Mouse (Mus musculus): ENCODE measurements around the gene Cep104. TPM values are rescaled to one million over a fixed set of nuclear protein-coding genes. Genes with fewer than 3 reads are reported as not detected.
A peak's percentile ranks its signal among the peaks of the same experiment; 100 is the strongest.

Gene Cep104
- total RNA-seq, 2 experiments from 2014 or later = 15.7 to 15.9 TPM

GRCm38 (mm10) chr4:153980470-153980869, 5.5 kb downstream of the Cep104 start:
- no peak for DNase-seq (ENCODE audit: low spot score in 2 of 2)

GRCm38 (mm10) chr4:153992715-153993114, 17.7 kb downstream of the Cep104 start:
- no peak for DNase-seq (ENCODE audit: low spot score in 2 of 2)

DNA sequence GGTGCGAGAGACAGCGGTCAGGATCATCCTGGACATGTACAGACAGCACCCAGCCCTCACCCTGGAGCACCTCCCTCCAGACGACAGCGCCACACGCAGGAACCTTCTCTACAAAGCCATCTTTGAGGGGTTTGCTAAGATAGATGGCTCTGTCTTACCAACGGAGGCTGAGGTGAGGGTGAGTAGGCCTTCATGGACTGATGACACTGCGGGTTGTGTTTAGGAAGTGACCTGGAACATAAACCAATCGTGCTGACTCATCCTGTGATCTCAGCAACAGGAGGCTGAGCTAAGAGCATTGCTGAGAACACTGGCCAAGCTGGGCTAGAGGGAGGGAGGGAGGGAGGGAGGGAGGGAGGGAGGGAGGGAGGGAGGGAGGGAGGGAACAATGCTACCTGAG, 18.5 kb downstream of the Cep104 start:
- DNase-seq (ENCODE audit: low spot score in 2 of 2) = no peak

- no peak for DNase-seq (ENCODE audit: low spot score in 2 of 2)
Measured at GRCm38 (mm10) chr4:154005488-154005887, 30.5 kb downstream of the Cep104 start.

DNA sequence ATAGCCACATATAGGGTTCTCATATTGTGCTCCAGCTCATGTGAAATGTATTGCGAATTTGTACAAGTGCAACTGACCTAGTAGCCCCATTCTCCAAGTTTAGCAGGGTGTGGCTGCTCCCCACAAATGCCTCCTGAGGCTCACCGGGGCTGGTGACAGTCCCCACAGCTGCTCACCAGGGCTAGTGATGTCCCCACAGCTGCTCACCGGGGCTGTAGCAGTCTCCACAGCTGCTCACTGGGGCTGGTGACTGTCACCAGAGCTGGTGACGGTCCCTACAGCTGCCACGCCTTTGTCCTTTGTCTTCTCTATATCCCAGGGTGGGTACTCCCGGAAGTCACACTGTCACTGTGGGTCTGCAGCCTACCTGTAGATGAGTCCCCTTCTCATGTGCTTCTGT, 31.3 kb downstream of the Cep104 start:
- no peak for DNase-seq (ENCODE audit: low spot score in 2 of 2)

GRCm38 (mm10) chr4:154007759-154008158, 32.8 kb downstream of the Cep104 start:
- DNase-seq (ENCODE audit: low spot score in 2 of 2) = no peak

DNA sequence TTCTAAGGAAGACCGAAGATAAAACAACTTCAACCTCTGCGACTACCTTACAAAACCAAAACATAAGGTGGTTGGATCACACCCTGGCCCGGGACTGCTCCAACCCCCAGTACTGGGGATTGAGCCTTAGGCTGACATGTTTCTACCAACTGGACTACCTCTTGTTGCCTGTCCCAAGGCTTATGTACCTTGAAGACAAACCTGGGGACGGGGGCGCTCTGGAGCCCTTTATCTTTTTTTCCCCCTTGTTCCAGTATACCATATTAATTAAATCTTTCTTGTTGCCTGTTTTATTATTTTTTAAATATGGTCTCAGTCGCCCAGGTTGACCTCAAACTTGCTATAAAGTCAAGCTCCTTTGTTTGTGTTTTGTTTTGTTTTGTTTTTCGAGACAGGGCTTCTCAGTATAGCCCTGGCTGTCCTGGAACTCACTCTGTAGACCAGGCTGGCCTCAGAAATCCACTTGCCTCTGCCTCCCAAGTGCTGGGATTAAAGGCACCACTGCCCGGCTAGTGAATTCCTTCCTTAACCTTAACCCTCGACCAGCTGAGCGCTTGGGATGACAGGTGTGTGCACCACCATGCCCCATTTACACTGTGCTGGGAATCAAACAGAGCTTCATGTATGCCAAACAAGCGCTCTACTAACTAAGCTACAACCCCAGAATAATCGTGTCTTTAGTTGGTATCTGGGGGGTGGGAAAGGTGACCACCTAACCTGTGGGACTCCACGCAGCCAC, 36.1 kb downstream of the Cep104 start:
- no peak for DNase-seq (ENCODE audit: low spot score in 2 of 2)

DNA sequence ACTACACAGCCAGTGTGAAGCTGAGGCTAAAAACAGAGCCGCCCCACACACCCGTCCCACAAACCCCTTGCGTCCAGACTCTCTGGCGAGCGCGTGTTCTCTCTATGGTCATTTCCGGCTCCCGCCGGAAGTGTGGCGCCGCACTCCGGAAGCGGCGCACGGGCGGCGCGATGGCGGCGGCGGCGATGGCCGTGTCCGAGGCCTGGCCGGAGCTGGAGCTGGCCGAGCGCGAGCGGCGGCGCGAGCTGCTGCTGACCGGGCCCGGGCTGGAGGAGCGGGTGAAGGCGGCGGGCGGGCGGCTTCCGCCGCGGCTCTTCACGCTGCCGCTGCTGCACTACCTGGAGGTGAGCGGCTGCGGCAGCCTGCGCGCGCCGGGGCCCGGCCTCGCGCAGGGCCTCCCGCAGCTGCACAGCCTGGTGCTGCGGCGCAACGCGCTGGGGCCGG, 36.7 kb downstream of the Cep104 start, which contains the start of gene Lrrc47:
Gene Lrrc47, plus strand, starts transcription at position 86 of the 444 bp plus-strand sequence.
- DNase-seq (ENCODE audit: low spot score in 2 of 2) = peak; percentile 53 to 83

DNA sequence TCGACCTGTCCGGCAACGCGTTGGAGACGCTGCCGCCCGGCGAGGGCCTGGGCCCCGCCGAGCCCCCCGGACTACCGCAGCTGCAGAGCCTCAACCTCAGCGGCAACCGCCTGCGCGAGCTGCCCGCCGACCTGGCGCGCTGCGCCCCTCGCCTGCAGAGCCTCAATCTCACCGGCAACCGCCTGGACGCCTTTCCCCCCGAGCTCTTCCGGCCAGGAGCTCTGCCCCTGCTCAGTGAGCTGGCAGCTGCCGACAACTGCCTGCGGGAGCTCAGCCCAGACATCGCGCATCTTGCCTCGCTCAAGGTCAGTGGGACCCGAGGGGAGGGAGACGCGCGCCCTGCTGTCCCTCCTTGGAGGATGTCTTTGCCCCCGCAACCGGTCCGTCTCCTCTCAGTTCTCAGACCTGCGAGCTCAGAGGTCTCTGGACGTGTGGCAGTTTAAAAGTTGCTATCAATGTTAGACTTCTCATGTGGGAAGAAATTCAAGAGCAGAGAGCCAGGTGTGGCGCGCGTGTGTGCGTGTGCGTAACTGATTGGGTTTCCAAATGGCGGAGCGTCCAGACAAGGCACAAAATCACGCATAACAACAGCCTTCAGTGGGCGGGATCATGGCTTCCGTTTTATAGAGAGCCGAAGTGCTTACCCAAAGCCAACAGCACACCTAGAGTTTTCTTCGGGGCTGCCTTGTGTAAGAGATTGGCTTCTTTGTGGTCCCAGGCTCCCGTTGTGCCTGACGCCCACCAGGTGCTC, 37.3 kb downstream of the Cep104 start:
- peak in 1 of 2 experiments; percentile 39 for DNase-seq (ENCODE audit: low spot score in 2 of 2)

DNA sequence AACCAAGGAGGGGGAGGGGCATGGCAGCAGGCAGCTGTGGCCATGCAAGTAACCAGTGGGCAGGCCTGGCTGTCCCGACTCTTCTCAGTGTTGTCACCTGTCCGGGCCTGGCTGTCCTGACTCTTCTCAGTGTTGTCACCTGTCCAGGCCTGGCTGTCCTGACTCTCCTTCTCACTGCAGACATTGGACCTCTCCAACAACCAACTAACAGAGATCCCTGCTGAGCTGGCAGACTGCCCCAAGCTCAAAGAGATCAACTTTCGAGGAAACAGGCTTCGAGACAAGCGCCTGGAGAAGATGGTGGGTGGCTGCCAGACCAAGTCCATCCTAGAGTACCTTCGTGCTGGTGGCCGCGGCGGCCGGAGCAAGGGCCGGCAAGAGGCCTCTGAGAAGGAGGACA, 40.5 kb downstream of the Cep104 start:
- DNase-seq (ENCODE audit: low spot score in 2 of 2) = no peak

- peak in 1 of 2 experiments; percentile 38 for DNase-seq (ENCODE audit: low spot score in 2 of 2)
Measured at GRCm38 (mm10) chr4:154019571-154019970, 44.6 kb downstream of the Cep104 start.

GRCm38 (mm10) chr4:154021432-154021831, 46.4 kb downstream of the Cep104 start:
- no peak for DNase-seq (ENCODE audit: low spot score in 2 of 2)

DNA sequence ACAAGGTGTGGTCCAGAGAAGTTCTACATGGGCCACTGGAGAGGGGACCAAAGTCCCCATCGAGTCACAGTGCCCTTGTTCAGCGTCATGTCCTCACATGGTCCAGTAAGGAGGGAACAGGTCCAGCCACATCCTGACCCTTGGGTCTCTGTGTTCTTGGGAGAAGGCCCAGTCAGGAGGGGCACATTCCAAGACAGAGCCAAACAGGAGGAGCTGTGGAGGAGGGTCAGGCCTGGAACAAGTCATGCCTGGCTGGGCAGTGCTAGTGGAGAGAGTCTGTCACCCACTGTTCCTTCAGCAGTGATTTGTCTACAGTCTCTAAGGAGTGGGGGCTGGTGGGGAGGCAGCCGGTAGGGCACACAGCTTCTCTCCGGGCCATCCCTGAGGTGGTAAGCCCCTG, 47.4 kb downstream of the Cep104 start:
- DNase-seq (ENCODE audit: low spot score in 2 of 2) = no peak

DNA sequence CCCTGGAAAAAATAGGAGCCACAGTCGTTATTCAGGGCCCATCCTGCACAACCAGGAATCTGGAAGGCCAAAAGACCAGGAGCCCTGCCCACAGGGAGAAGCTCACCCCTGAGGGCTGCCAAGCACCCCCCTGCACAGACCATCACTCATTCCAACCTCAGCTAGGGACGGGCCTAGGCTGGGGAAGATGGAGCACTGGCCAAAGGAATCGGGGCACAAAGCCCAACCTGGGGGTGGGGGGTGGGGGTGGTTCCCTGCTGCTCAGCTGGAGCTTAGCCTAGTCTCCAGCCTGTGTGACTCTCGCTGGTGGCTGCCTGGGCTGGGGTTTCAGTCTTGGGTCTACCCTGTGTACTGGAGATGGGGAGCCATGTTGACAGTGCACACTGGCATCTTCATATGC, 47.9 kb downstream of the Cep104 start:
- DNase-seq (ENCODE audit: low spot score in 2 of 2) = no peak

DNA sequence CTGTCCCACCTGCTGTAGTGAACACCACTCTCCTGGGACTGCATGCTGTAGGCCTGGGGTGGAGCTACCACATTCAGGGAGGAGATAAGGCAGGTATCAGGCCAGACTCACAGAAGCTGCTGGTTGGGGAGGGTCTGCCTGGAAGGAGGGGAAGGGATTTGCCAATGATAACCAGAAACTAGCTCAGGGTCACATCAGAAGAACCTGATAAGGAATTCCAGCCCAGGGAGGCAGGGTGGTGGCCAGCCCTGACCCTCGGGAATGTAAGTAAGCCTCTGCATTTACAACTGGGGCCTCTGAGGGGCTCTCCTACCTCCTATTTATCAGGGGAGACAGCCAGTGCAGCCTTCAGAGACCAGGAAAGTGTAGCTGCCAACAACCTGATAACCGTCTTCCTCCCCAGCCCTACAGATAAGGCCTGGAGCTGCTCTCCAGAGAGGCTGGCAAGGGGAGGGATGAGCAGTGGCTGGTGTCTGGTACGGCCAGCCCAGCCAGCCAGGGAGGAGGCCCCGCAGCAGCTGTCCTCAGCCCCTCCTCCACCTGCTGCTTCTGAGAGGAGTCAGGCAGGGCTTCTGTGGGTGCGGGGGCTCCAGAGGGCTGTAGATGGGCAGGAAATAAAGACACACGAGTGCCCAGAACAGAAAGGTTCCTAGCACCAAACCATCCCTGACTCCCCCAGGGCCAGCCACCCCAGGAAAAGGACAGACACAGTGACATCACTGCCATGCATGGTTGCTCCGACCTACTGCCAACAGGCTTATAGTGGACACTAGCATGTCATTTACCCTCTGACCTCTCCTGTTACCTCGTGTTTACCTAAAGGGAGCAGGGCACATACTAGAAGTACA, 49.0 kb downstream of the Cep104 start:
- DNase-seq (ENCODE audit: low spot score in 2 of 2) = no peak

DNA sequence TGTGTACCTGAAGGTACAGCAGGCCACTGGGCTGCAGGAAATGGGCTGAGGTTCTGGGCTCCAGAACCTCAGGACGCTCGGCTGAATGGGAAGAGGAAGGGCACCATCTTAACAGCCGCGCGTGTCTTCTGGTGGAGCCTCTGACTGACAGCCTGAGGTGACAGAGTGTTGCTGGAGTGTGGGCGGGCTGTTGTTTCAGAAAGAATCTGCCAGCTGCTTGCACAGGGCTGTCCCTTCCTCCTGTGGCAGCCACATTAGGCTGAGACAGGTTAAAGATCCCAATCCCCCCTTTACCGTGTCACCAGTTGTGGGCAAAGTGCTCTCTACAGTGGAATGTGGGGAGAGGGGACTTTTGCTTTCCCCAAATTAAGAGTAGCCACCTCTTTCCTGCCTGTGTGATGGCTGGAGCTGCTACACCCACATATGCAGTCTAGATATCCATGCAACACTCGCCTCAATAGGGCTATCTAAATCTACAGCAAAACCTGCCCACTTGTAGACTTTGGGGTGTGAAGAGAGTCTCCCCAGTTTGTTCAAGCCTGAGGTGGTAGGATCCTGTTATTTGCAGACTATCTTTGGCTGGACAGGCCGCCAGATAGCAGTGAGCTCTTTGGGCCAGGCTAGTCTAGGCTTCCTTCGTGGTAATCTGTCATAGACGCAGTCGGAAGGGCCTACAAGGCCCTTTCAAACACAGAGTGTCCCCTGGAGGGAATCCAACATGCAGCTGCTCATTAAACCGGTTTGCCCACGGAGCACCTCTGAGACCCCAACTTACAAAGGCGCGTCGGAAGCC, 49.9 kb downstream of the Cep104 start:
- no peak for DNase-seq (ENCODE audit: low spot score in 2 of 2)

GRCm38 (mm10) chr4:154025641-154026440, 50.8 kb downstream of the Cep104 start, which contains the start of gene Smim1:
Gene Smim1 (minus strand): TSS chr4:154026230.
- DNase-seq (ENCODE audit: low spot score in 2 of 2) = peak; percentile 55 to 81

GRCm38 (mm10) chr4:154026441-154026761, 51.4 kb downstream of the Cep104 start:
- DNase-seq (ENCODE audit: low spot score in 2 of 2) = no peak

GRCm38 (mm10) chr4:154028066-154028465, 53.1 kb downstream of the Cep104 start:
- no peak for DNase-seq (ENCODE audit: low spot score in 2 of 2)

DNA sequence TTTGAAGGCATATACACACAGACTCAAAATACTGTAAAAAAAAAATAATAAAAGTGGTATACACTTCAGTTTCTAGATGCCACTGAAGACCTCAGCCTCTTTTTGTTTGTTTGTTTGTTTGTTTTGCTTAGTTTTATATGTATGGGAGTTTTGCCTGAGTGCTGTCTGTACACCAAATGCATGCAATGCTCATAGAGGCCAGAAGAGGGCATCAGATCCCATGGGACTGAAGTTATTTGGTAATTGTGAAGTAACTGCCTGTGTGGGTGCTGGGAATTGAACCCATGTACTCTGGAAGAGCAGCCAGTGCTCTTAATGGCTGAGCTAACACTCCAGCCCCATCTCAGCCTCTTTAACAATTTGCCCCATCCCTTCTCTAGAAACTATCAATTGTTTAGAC, 53.7 kb downstream of the Cep104 start:
- no peak for DNase-seq (ENCODE audit: low spot score in 2 of 2)
